Mouse (Mus musculus) cerebellum, adult 2 months (tissue): ENCODE measurements at regions not wholly inside any gene's neighbourhood (a gene's known extent, or its start where the extent isn't known, plus 50 kb on each side); places are given as distances from the start of the nearest gene placed in this dataset.

Experiments used
- CTCF ChIP-seq: fragments of 200-500 bp; IDR thresholded peaks from 2 replicates; pipeline ENCODE4 v1.5.1; 2011; ENCODE audit warnings: low read depth, mild to moderate bottlenecking, control low read depth, low read length, moderate library complexity, borderline replicate concordance; ENCODE audit not compliant: insufficient read depth
- POLR2A ChIP-seq: fragments of 200-500 bp; IDR thresholded peaks from 2 replicates; pipeline ENCODE4 v1.6.1; 2011; ENCODE audit warnings: low read length, control low read depth, borderline replicate concordance; ENCODE audit not compliant: insufficient read depth

DNA sequence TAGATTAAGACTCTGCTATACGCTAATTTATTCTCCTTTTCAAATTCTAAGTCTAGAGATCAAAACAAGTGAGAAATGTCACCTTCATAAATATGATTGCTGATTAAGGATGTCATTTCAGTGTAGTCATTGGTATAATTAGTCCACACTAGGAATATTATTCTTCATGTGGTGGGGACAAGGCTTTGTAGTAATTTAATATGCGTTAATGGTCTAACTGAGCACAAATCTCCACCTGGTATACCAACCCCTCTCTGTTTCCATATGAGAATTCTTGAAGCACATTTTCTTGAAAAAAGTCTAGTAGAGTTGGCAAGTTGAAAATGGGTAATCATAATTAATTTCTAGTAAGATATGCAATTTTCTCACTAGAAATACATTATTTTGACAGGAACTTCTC lies 149.3 kb upstream of the Tmprss15 start:
- TF ChIP-seq POLR2A (no peak), CTCF (no peak)
